Mouse (Mus musculus) stomach, postnatal 0 days (tissue): ENCODE measurements at regions not wholly inside any gene's neighbourhood (a gene's known extent, or its start where the extent isn't known, plus 50 kb on each side); places are given as distances from the start of the nearest gene placed in this dataset.

Experiments
- CTCF ChIP-seq: IDR thresholded peaks from 2 replicates; pipeline ENCODE4 v1.5.1; 2016; ENCODE audit warnings: antibody characterized with exemption, low read depth, mild to moderate bottlenecking, moderate library complexity
- EP300 ChIP-seq: optimal IDR thresholded peaks from 2 replicates; pipeline ENCODE3; 2016; ENCODE audit warnings: antibody characterized with exemption

DNA sequence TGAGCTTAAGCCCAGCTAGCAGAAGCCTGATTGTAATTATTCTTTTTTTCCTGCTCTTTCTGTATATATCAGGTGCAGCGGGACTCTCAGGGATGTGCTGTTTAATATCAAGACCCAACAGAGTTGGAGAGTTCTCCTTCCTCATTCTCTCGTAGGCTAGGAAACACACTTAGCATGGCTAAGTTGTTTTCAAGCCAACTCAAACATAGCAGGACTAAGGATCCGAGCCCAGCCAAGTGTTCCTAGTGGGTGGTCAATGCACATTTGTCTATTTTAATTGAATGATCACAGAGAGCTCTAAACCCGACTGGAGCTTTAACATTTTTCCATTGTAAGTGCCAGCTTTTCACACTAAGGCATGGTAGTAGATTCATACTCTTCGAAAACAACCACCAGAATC is 121.7 kb upstream of the Adgrl3 start:
- no peak for TF ChIP-seq CTCF
- TF ChIP-seq EP300 = no peak
